Mouse (Mus musculus) MEL (cell line): ENCODE results near the gene Nhlrc3.

Experiments
- BHLHE40 ChIP-seq: IDR thresholded peaks from 2 replicates; pipeline ENCODE4 v1.6.1; 2012; ENCODE audit warnings: low read depth, mild to moderate bottlenecking, inconsistent platforms, low read length, improper control_type of control experiment, borderline replicate concordance
- CHD1 ChIP-seq: IDR thresholded peaks from 2 replicates; pipeline ENCODE4 v1.6.1; 2012; ENCODE audit warnings: low read depth, mild to moderate bottlenecking, inconsistent platforms, low read length, improper control_type of control experiment
- CTCF ChIP-seq, 3 experiments: IDR thresholded peaks in 2 of 3; conservative IDR thresholded peaks in 1 of 3; 2 replicates each; pipeline ENCODE4 v1.5.1; 2011 to 2012; ENCODE audit warnings: low read length in 3 of 3, low read depth in 2 of 3, mild to moderate bottlenecking in 2 of 3, improper control_type of control experiment in 1 of 3, inconsistent platforms in 1 of 3, mixed read lengths in 1 of 3, moderate library complexity in 1 of 3; ENCODE audit not compliant: control insufficient read depth in 1 of 3, insufficient read depth in 1 of 3, poor library complexity in 1 of 3, severe bottlenecking in 1 of 3
- EP300 ChIP-seq, 2 experiments: IDR thresholded peaks; 2 replicates each; pipeline ENCODE4 v1.6.1; 2011; ENCODE audit warnings: improper control_type of control experiment in 2 of 2, low read length in 2 of 2, low read depth in 1 of 2, mild to moderate bottlenecking in 1 of 2
- JUND ChIP-seq: IDR thresholded peaks from 2 replicates; pipeline ENCODE4 v1.6.1; 2011; ENCODE audit warnings: low read depth, mild to moderate bottlenecking, improper control_type of control experiment, low read length
- KAT2A ChIP-seq: conservative IDR thresholded peaks from 2 replicates; pipeline ENCODE4 v1.6.1; 2012; ENCODE audit warnings: low read depth, low read length, improper control_type of control experiment, inconsistent platforms
- MEF2A ChIP-seq: IDR thresholded peaks from 2 replicates; pipeline ENCODE4 v1.6.1; 2014; ENCODE audit warnings: low read depth, mild to moderate bottlenecking, inconsistent platforms, low read length, improper control_type of control experiment; ENCODE audit not compliant: poor library complexity, insufficient replicate concordance, severe bottlenecking; ENCODE audit errors: extremely low read depth
- MYB ChIP-seq: IDR thresholded peaks from 2 replicates; pipeline ENCODE4 v1.6.1; 2011; ENCODE audit warnings: mild to moderate bottlenecking, low read depth, low read length, improper control_type of control experiment
- POLR2A ChIP-seq, 2 experiments: IDR thresholded peaks; 2 replicates each; pipeline ENCODE4 v1.6.1; 2011 to 2012; ENCODE audit warnings: low read length in 2 of 2, mild to moderate bottlenecking in 2 of 2, control low read depth in 1 of 2, improper control_type of control experiment in 1 of 2, low read depth in 1 of 2, moderate library complexity in 1 of 2; ENCODE audit not compliant: control insufficient read depth in 1 of 2, insufficient read depth in 1 of 2, poor library complexity in 1 of 2
- POLR2AphosphoS5 ChIP-seq: IDR thresholded peaks from 2 replicates; pipeline ENCODE4 v1.6.1; 2012; ENCODE audit warnings: low read depth, borderline replicate concordance, mild to moderate bottlenecking, inconsistent platforms, low read length, moderate library complexity, mixed read lengths
- UBTF ChIP-seq: IDR thresholded peaks from 2 replicates; pipeline ENCODE4 v1.6.1; 2012; ENCODE audit warnings: low read depth, mild to moderate bottlenecking, inconsistent platforms, low read length, improper control_type of control experiment, moderate library complexity, borderline replicate concordance; ENCODE audit not compliant: insufficient read depth
- USF2 ChIP-seq, 2 experiments: IDR thresholded peaks; 2 replicates each; pipeline ENCODE4 v1.6.1; 2011 to 2012; ENCODE audit warnings: improper control_type of control experiment in 2 of 2, low read length in 2 of 2, borderline replicate concordance in 1 of 2, inconsistent platforms in 1 of 2, low read depth in 1 of 2, mild to moderate bottlenecking in 1 of 2; ENCODE audit not compliant: insufficient read depth in 1 of 2
- ZC3H11A ChIP-seq: IDR thresholded peaks from 2 replicates; pipeline ENCODE4 v1.6.1; 2012; ENCODE audit warnings: low read depth, mild to moderate bottlenecking, inconsistent platforms, low read length, improper control_type of control experiment
- ZNF384 ChIP-seq: IDR thresholded peaks from 2 replicates; pipeline ENCODE4 v1.6.1; 2012; ENCODE audit warnings: low read depth, mild to moderate bottlenecking, inconsistent platforms, low read length, improper control_type of control experiment

DNA sequence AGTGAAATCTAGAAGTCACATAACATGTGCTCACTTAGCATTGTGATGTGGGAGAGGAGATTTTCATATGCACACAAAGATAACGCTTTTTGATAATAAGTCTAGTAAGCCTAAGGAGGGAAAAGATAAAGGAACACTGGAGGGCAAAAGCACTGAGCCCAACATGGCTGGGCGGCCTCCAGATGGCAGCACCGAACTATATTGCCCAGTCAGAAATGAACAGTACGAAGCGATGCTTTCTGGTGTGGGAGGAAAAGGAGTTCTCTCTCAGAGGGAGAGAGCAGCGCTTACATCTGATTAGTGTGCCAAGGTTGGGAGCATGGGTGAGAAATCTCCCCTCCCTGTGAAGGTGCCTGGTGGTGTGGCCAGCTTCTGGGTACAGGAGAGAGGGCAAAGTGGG, 12.8 kb upstream of the Nhlrc3 start:
- TF ChIP-seq CHD1 (no peak), CTCF (IDR thresholded peaks at IDR 0.05 in 2 of 3, conservative IDR thresholded peaks at IDR 0.05 in 1 of 3; ENCODE audit: control insufficient read depth in 1 of 3, insufficient read depth in 1 of 3, low read depth in 2 of 3, low read length in 3 of 3, poor library complexity in 1 of 3, severe bottlenecking in 1 of 3) (peak; percentile 20 to 64 (median 60); a peak in 4 of 6 replicates), POLR2AphosphoS5 (no peak), ZNF384 (no peak), USF2 (IDR thresholded peaks at IDR 0.05; ENCODE audit: borderline replicate concordance in 1 of 2, insufficient read depth in 1 of 2, low read depth in 1 of 2, low read length in 2 of 2) (no peak), POLR2A (IDR thresholded peaks at IDR 0.05; ENCODE audit: control insufficient read depth in 1 of 2, insufficient read depth in 1 of 2, low read depth in 1 of 2, low read length in 2 of 2, poor library complexity in 1 of 2) (no peak), EP300 (IDR thresholded peaks at IDR 0.05; ENCODE audit: low read depth in 1 of 2, low read length in 2 of 2) (no peak; a peak in 1 of 4 replicates), UBTF (no peak), MEF2A (no peak), MYB (no peak), JUND (no peak), BHLHE40 (no peak), ZC3H11A (no peak), KAT2A (no peak)
